Comparison of ENCODE assay signal across 13 mouse cellular contexts in the genomic region with DNA sequence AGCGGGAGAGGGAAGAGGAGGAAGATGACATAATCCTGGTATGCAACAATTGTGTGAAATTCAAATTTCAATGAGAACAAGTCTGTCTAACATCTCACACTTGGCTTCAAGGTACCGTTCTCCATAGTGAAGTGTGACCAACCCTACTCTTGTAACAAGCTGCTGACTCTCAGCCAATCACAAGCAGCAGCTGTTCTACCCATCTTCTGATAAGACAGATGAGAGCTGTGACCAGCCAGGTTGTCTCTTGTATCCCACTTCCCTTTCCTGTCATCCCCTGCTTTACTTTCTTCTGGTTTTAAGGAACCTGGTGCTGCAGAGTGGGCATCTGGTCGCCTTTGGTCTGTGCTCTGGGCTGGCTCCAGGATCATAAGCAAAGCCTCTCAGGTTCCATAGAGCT.
"Had no signal": no experiment of that assay in that cellular context is flagged by ENCODE, and none has a peak within 500 bp of the region (broad histone marks: within the 10 kb centered on the region; RNA-seq: fewer than 3 reads in every experiment).

No protein-coding gene starts in this region.

- DNase-seq: kidney, adult 2 months; kidney, postnatal 25 days; layer of hippocampus, adult 9-11 months; liver, embryonic 13.5 days; lung, adult 2 months; thymus, adult 18-20 months; thymus, postnatal 36 days had no signal

- H3K27me3 ChIP-seq: liver, embryonic 13.5 days; midbrain, embryonic 15.5 days; neural tube, embryonic 13.5 days had no signal

- ATAC-seq: midbrain, embryonic 15.5 days had no signal

- H3K9ac ChIP-seq: liver, embryonic 13.5 days; midbrain, embryonic 15.5 days; neural tube, embryonic 13.5 days had no signal

- H3K36me3 ChIP-seq: liver, embryonic 13.5 days; midbrain, embryonic 10.5 days; midbrain, embryonic 15.5 days; neural tube, embryonic 13.5 days had no signal

- H3K27ac ChIP-seq: kidney, postnatal 0 days; layer of hippocampus, adult 2 months; liver, embryonic 13.5 days; midbrain, embryonic 10.5 days; midbrain, embryonic 15.5 days; neural tube, embryonic 13.5 days had no signal

- H3K4me2 ChIP-seq: liver, embryonic 13.5 days; midbrain, embryonic 15.5 days; neural tube, embryonic 13.5 days had no signal

- H3K4me3 ChIP-seq: layer of hippocampus, adult 2 months; liver, embryonic 13.5 days; megakaryocyte, embryonic 14.5 days; midbrain, embryonic 10.5 days; midbrain, embryonic 15.5 days; neural tube, embryonic 13.5 days had no signal

- H3K4me1 ChIP-seq: midbrain, embryonic 10.5 days; midbrain, embryonic 15.5 days; neural tube, embryonic 13.5 days had no signal

- H3K9me3 ChIP-seq: liver, embryonic 13.5 days; midbrain, embryonic 10.5 days; midbrain, embryonic 15.5 days; neural tube, embryonic 13.5 days had no signal
